Mouse (Mus musculus) ES-E14 (cell line): ENCODE data around the gene Trim47. TPM values are rescaled to one million over a fixed set of nuclear protein-coding genes. Genes with fewer than 3 reads are reported as not detected.

Source experiments
- DNase-seq: peaks from one replicate; pipeline ENCODE4 v3.0.0-alpha.2; 2013; ENCODE audit warnings: low read depth, low spot score
- H3K27ac ChIP-seq: 2 replicates; pipeline ENCODE4 v1.5.1; 2012; ENCODE audit warnings: low read depth, mild to moderate bottlenecking, low read length, moderate library complexity, mixed read lengths; ENCODE audit not compliant: poor library complexity, insufficient read depth, severe bottlenecking
- H3K36me3 ChIP-seq: 2 replicates; pipeline ENCODE4 v1.6.1; 2012; ENCODE audit warnings: mild to moderate bottlenecking, low read length, moderate library complexity, mixed read lengths; ENCODE audit not compliant: control insufficient read depth, poor library complexity, insufficient read depth, severe bottlenecking
- H3K4me1 ChIP-seq, 2 experiments: fragments of 150-350 bp in 1 of 2; sonication (generic) in 1 of 2; 2 replicates each; pipeline ENCODE4 v1.6.1; 2012; ENCODE audit warnings: low read length in 2 of 2, mild to moderate bottlenecking in 1 of 2, mixed read lengths in 1 of 2; ENCODE audit not compliant: control insufficient read depth in 2 of 2, insufficient read depth in 2 of 2, poor library complexity in 1 of 2
- H3K4me3 ChIP-seq, 2 experiments: fragments of 150-350 bp in 1 of 2; sonication (generic) in 1 of 2; 2 replicates each; pipeline ENCODE4 v1.5.1; 2012; ENCODE audit warnings: low read length in 2 of 2, low read depth in 1 of 2, mild to moderate bottlenecking in 1 of 2, mixed read lengths in 1 of 2; ENCODE audit not compliant: insufficient read depth in 1 of 2, poor library complexity in 1 of 2, severe bottlenecking in 1 of 2
- H3K9ac ChIP-seq: 2 replicates; pipeline ENCODE4 v1.6.1; 2012; ENCODE audit warnings: low read depth, mild to moderate bottlenecking, low read length, mixed read lengths; ENCODE audit not compliant: poor library complexity, insufficient read depth, severe bottlenecking
- H3K9me3 ChIP-seq: fragments of 150-350 bp; sonication (generic); 2 replicates; pipeline ENCODE4 v1.6.1; 2012; ENCODE audit warnings: low read depth, mild to moderate bottlenecking, low read length; ENCODE audit not compliant: control insufficient read depth, insufficient read depth
- CHD2 ChIP-seq: IDR thresholded peaks from 2 replicates; pipeline ENCODE4 v1.6.1; 2014; ENCODE audit warnings: mild to moderate bottlenecking, low read depth, low read length, inconsistent platforms
- HCFC1 ChIP-seq: IDR thresholded peaks from 2 replicates; pipeline ENCODE4 v1.6.1; 2012; ENCODE audit warnings: low read length, inconsistent platforms, borderline replicate concordance; ENCODE audit not compliant: insufficient read depth
- MAFK ChIP-seq: IDR thresholded peaks from 2 replicates; pipeline ENCODE4 v1.6.1; 2014; ENCODE audit warnings: mild to moderate bottlenecking, low read depth, low read length, inconsistent platforms; ENCODE audit not compliant: insufficient read depth
- ZC3H11A ChIP-seq: IDR thresholded peaks from 2 replicates; pipeline ENCODE4 v1.6.1; 2012; ENCODE audit warnings: low read depth, mild to moderate bottlenecking, inconsistent platforms, low read length, borderline replicate concordance
- ZNF384 ChIP-seq: IDR thresholded peaks from 2 replicates; pipeline ENCODE4 v1.6.1; 2012; ENCODE audit warnings: low read depth, low read length, inconsistent platforms
- in situ Hi-C, 2 experiments: fragments of 600-800 bp; cut with MboI; formaldehyde crosslinking; loops; one replicate each; pipeline ENCODE4 v1.15.1; 2025; ENCODE audit warnings: low sequenced_read_pairs in 2 of 2, inconsistent platforms in 1 of 2; ENCODE audit not compliant: unreplicated experiment in 2 of 2
- total RNA-seq: library from RNA; depleted of rRNA; stranded (reverse); fragments of 300-350 nt; gene quantifications from 2 replicates; pipeline ENCODE4 v1.2.3, GENCODE M21; 2012

The Trim47 gene
- total RNA-seq, 1 experiment: 3.3 TPM

DNA sequence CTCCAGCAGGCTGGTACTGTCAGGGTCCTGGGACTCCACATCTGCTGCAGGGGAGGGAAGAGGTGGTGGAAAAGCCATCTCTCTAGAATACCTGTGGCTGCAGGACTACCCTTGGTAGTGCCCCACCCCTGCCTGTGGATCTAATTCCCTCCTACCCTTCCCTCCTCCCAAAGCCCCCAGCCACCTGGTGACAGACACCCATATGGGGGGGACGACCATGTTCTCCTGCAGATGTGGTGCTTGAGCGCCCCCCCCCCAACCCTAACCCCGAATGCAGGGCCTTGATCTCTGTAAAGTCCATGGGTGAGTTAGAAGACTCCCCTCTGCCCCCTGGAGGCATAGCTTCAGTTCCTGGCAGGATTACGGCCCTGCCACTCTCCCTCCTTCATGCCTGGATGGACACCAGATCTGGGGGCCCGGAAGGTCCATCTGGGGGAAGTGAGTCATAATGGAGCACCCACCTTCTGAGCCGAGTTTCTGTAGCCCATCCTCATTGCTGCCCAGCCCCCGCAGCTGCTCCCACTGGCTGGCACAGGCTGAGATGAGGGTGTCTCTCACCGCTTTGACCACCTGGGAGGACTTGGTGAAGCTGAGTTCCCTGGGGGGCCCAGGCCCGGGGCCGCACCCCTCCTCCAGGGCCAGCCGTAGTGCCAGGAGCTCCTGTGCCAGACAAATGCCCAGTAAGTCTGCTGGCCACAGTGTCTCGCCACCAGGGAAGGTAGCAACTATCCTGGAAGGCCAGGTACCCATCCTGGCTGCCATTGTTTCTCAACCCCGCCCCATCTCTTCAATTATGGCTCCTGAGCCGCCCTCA lies 19.8 kb downstream of the Trim47 start:
- peaks cover 12 to 40% of the 10 kb centered on the region in 2 experiments for H3K4me1 ChIP-seq
- no peak overlapping the region for H3K27ac ChIP-seq
- H3K9me3 ChIP-seq: no peaks in the 10 kb centered on the region
- no peak overlapping the region; the same call in 1 of the 2 replicates for H3K9ac ChIP-seq
- peak overlapping the region; percentile 39 to 67; a peak in 3 of 4 replicates for H3K4me3 ChIP-seq
- TF ChIP-seq MAFK: no peak
- no peak for TF ChIP-seq ZNF384
- TF ChIP-seq ZC3H11A: no peak
- TF ChIP-seq CHD2: no peak
- no peak for TF ChIP-seq HCFC1
- no peak for DNase-seq
- H3K36me3 ChIP-seq: no peaks in the 10 kb centered on the region
- in situ Hi-C loops: no loop called here

DNA sequence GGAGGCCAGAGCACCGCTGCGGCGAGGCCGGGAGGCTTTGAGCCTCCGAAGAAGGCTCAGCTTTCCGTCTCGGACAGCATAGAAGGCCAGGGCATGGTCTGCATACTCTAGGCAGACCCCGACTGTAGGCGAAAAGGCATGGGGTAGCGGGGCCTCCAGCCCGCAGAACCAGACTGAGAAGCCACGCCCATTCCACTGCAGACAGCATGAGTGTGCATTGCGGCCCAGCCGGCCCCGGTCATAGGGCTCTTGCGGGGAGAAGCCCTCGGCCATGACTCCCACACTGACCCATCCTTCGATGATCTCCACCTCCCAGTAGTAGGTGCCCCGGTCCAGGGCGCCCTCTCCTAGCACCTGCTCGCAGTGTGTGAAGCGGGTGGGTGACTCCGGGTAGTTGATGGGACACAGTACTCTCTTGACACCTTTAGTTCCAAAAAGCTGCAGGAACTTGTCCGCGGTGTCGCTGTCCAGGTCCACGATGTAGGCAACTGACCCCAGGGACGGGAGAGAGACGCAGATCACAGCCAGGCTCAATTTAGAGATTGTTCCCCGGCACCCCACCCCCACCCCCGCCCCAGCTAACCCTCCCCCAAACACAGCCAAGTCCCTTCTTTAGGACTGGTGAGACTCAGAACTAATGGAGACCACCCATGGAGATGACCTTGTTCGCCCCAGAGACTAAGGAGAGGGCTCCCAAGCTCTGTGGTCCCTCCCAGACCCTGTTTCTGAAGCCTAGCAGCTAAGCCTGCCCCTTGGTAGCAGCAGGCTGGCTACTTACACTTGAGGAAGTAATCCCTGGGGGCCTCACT lies 20.7 kb downstream of the Trim47 start:
- Histone ChIP-seq H3K27ac (no peak overlapping the region), H3K9me3 (no peaks in the 10 kb centered on the region), H3K4me3 (peak overlapping the region; percentile 11 to 30; a peak in 3 of 4 replicates), H3K4me1 (peaks cover 12 to 40% of the 10 kb centered on the region in 2 experiments), H3K9ac (peak overlapping the region; percentile 12; the same call in 1 of the 2 replicates), H3K36me3 (no peaks in the 10 kb centered on the region)
- DNase-seq: no peak
- TF ChIP-seq MAFK (no peak), ZC3H11A (no peak), HCFC1 (no peak), ZNF384 (no peak), CHD2 (no peak)
- in situ Hi-C loops: no loop called here

DNA sequence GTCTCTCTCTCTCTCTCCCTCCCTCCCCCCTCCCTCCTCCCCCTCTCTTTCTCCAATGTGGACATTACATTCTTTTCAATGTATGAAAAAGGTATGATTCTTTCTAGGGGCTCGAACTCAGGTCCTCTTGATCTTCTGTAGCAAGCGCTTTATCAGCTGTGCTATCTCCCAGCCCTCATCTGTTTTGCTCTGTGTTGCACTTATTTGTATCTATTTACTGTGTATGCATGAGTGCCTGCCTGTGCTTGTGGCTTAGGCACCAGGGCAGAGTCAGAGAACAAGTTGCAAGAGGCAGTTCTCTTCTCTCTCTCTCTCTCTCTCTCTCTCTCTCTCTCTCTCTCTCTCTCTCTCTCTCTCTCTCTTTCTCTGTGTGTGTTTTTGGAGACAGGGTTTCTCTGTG lies 21.9 kb downstream of the Trim47 start:
- Histone ChIP-seq H3K4me3 (no peak overlapping the region), H3K36me3 (no peaks in the 10 kb centered on the region), H3K27ac (no peak overlapping the region), H3K9me3 (no peaks in the 10 kb centered on the region), H3K4me1 (peaks cover 14 to 40% of the 10 kb centered on the region in 2 experiments), H3K9ac (no peak overlapping the region)
- in situ Hi-C loops: no loop called here
- TF ChIP-seq CHD2: no peak
- no peak for TF ChIP-seq ZC3H11A
- no peak for TF ChIP-seq ZNF384
- TF ChIP-seq HCFC1: no peak
- no peak for TF ChIP-seq MAFK
- no peak for DNase-seq

DNA sequence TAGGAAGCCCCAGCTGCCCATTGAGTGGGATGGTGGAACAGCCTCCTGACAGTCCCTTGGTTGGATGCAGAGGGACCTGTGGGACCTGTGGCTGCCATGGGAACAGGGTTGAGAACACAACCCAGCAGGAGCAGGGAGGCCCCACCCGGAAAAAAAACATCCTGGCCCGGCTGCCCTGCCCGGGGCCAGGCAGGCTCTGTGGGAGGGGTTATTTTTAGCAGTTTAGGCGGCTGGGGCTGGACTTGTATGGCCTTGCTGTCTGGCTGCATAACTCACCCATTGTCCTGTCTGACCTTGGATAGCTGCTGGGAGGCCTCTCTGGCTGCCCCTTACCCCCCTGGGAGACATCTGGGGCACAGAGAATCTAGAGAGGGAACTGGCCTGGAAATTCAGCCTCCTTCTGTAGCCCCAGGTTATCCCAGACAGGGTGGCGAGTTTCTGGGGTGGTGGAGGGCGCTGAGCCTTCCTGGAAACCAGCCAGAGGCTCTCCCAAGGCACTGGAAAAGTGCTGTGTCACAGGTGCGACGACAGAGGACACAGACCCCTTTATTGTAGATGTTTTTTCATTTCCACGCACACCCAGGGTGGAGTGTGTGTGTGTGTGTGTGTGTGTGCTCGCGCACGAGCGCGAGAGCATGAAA lies 22.9 kb downstream of the Trim47 start:
- peak; percentile 69 for DNase-seq
- H3K27ac ChIP-seq: peak overlapping the region; percentile 24; the same call in 1 of the 2 replicates
- H3K4me1 ChIP-seq: peaks cover 13 to 39% of the 10 kb centered on the region in 2 experiments
- no peak overlapping the region for H3K4me3 ChIP-seq
- no peak overlapping the region; the same call in 1 of the 2 replicates for H3K9ac ChIP-seq
- in situ Hi-C loops: no loop called here
- H3K9me3 ChIP-seq: no peaks in the 10 kb centered on the region
- 0 out of 2 replicates have a peak, but pooled peaks have one; percentile 2 for TF ChIP-seq MAFK
- TF ChIP-seq CHD2: no peak
- H3K36me3 ChIP-seq: no peaks in the 10 kb centered on the region
